Mouse (Mus musculus) B cell, adult 67 days (primary cell): ENCODE results near the gene Pcid2. TPM values are rescaled to one million over a fixed set of nuclear protein-coding genes. Genes with fewer than 3 reads are reported as not detected.

Experiments used
- total RNA-seq, 2 experiments: library from RNA; stranded (reverse); gene quantifications; 4 replicates each; pipeline ENCODE4 v1.2.4; 2023

Pcid2 gene
- total RNA-seq: 10 to 100 TPM; 35.5 to 38.6 TPM

GRCm38 (mm10) chr8:13105087-13105881 lies at the start of gene Pcid2, which contains the start of gene Cul4a:
Pcid2 (minus strand) TSS chr8:13105459.
Cul4a (plus strand) TSS chr8:13105621.

GRCm38 (mm10) chr8:13060441-13061150 lies 44.7 kb downstream of the Pcid2 start, which contains the start of gene Proz:
Proz (plus strand) TSS chr8:13060914.

GRCm38 (mm10) chr8:13037015-13037414 lies 68.2 kb downstream of the Pcid2 start, which contains the start of gene F10:
F10 (plus strand) TSS chr8:13037308.

Other genes with a start within 250 kb of the Pcid2 start
- not detected for gene Mcf2l, start 231.7 kb downstream of the Pcid2 start, total RNA-seq
- gene F7, start 79.4 kb downstream of the Pcid2 start, total RNA-seq: not detected
- gene F10, start 68.2 kb downstream of the Pcid2 start, total RNA-seq: not detected
- not detected for gene Proz, start 44.5 kb downstream of the Pcid2 start, total RNA-seq
- 10 to 100 TPM; 50.5 to 70.9 TPM for gene Cul4a, start 162 bp upstream of the Pcid2 start, total RNA-seq
- 100 to 1,000 TPM; 127 to 133 TPM for gene Lamp1, start 53.7 kb upstream of the Pcid2 start, total RNA-seq
- not detected for gene Grtp1, start 95.2 kb upstream of the Pcid2 start, total RNA-seq
- not detected for gene Adprhl1, start 148.7 kb upstream of the Pcid2 start, total RNA-seq
- gene Dcun1d2, start 182.7 kb upstream of the Pcid2 start, total RNA-seq: 10 to 100 TPM; 15.5 to 16.7 TPM
- gene Tmco3, start 182.7 kb upstream of the Pcid2 start, total RNA-seq: 10 to 100 TPM; 16.1 to 23.5 TPM
- 10 to 100 TPM; 21.5 to 24.0 TPM for gene Tfdp1, start 233.3 kb upstream of the Pcid2 start, total RNA-seq